ENCODE assay signal across 27 mouse cellular contexts in genomic region chr3:90258521-90258920, GRCm38 (mm10). TPM values are rescaled to one million over a fixed set of nuclear protein-coding genes. Genes with fewer than 3 reads are reported as not detected.
DNase-seq lines count a peak whose midpoint lies in the region; ATAC-seq lines count a peak whose summit lies in the region.
"Had no signal": no experiment of that assay in that cellular context is flagged by ENCODE, and none has a peak within 500 bp of the region (broad histone marks: within the 10 kb centered on the region; RNA-seq: fewer than 3 reads in every experiment).

No protein-coding gene starts in this region.

- WGBS in heart, embryonic 11.5 days (ENCODE audit: insufficient replicate concordance), result 87% methylated on average over 4 of the region's 4 CpGs
- 68% methylated on average over 4 of the region's 4 CpGs for WGBS in liver, embryonic 16.5 days (ENCODE audit: insufficient replicate concordance)

- H3K27me3 ChIP-seq in heart, embryonic 11.5 days (ENCODE audit: control insufficient read depth, insufficient read depth, low read length), result no peaks in the 10 kb centered on the region
- H3K27me3 ChIP-seq in liver, embryonic 16.5 days (ENCODE audit: control insufficient read depth, insufficient read depth, low read depth, low read length), result no peaks in the 10 kb centered on the region
- H3K27me3 ChIP-seq: CH12.LX; hindbrain, embryonic 12.5 days; intestine, embryonic 15.5 days; liver, embryonic 13.5 days had no signal

- ATAC-seq in heart, embryonic 11.5 days (replicated peaks; ENCODE audit: insufficient number of reproducible peaks, low FRiP score, low TSS enrichment), result no peak
- ATAC-seq in liver, embryonic 16.5 days (ENCODE audit: low read depth), result peak; percentile 9; the same call in 1 of the 2 replicates
- ATAC-seq: activated CD4-positive, CD25-positive, alpha-beta regulatory T cell, adult 4 months; forebrain, embryonic 16.5 days; hindbrain, postnatal 0 days; intestine, embryonic 15.5 days; midbrain, embryonic 16.5 days had no signal

- H3K4me2 ChIP-seq in heart, embryonic 11.5 days, result no peak overlapping the region
- no peak overlapping the region for H3K4me2 ChIP-seq in liver, embryonic 16.5 days (ENCODE audit: low read depth, low read length)
- H3K4me2 ChIP-seq: hindbrain, embryonic 12.5 days; intestine, embryonic 15.5 days; liver, embryonic 13.5 days; lung, embryonic 14.5 days had no signal

- H3K9ac ChIP-seq in heart, embryonic 11.5 days (ENCODE audit: low read depth, low read length), result no peak overlapping the region
- no peak overlapping the region for H3K9ac ChIP-seq in liver, embryonic 16.5 days (ENCODE audit: low read depth, low read length)
- H3K9ac ChIP-seq: hindbrain, embryonic 12.5 days; intestine, embryonic 15.5 days; liver, embryonic 13.5 days; lung, embryonic 14.5 days had no signal

- H3K27ac ChIP-seq in heart, embryonic 11.5 days (ENCODE audit: low read depth, low read length), result no peak overlapping the region
- peak overlapping the region; percentile 1; the same call in 1 of the 2 replicates for H3K27ac ChIP-seq in liver, embryonic 16.5 days (ENCODE audit: low read length)
- H3K27ac ChIP-seq: heart, embryonic 10.5 days; hindbrain, embryonic 12.5 days; hindbrain, postnatal 0 days; intestine, embryonic 15.5 days; liver, embryonic 13.5 days had no signal

- no peaks in the 10 kb centered on the region for H3K9me3 ChIP-seq in heart, embryonic 11.5 days (replicated peaks; ENCODE audit: control insufficient read depth, low read length)
- no peaks in the 10 kb centered on the region for H3K9me3 ChIP-seq in liver, embryonic 16.5 days (replicated peaks; ENCODE audit: control insufficient read depth, low read length)
- H3K9me3 ChIP-seq: heart, embryonic 10.5 days; hindbrain, embryonic 12.5 days; intestine, embryonic 15.5 days; liver, embryonic 13.5 days had no signal

- DNase-seq in heart, adult 11 months, result peak; percentile 90
- peak; percentile 77 for DNase-seq in kidney, adult 9 months
- no peak for DNase-seq in kidney, postnatal 4 days
- peak; percentile 51 to 83 for DNase-seq in kidney, postnatal 25 days
- DNase-seq in retina, embryonic 14.5 days (ENCODE audit: low spot score), result no peak
- DNase-seq in spleen, postnatal 10 days (ENCODE audit: low spot score in 2 of 2), result no peak
- DNase-seq: adrenal gland, adult 2 months; adrenal gland, postnatal 36 days; B cell, adult 2 months; cerebellum, adult 2 months; heart, postnatal 36 days; liver, embryonic 13.5 days; lung, embryonic 14.5 days; lung, postnatal 14 days; right cerebral cortex, adult 18-20 months; spleen, adult 18-20 months had no signal

- no peak overlapping the region for H3K4me3 ChIP-seq in heart, embryonic 11.5 days (ENCODE audit: low read depth, low read length)
- H3K4me3 ChIP-seq in liver, embryonic 16.5 days (ENCODE audit: low read depth, low read length), result no peak overlapping the region
- H3K4me3 ChIP-seq: erythroblast, embryonic 14.5 days; heart, embryonic 10.5 days; hindbrain, embryonic 12.5 days; intestine, embryonic 15.5 days; liver, embryonic 13.5 days had no signal

- peaks cover 32% of the 10 kb centered on the region for H3K36me3 ChIP-seq in heart, embryonic 11.5 days (ENCODE audit: control insufficient read depth, insufficient read depth, low read length)
- H3K36me3 ChIP-seq in liver, embryonic 16.5 days (ENCODE audit: control insufficient read depth, insufficient read depth), result peaks cover 5% of the 10 kb centered on the region

- peaks cover 6% of the 10 kb centered on the region for H3K4me1 ChIP-seq in heart, embryonic 11.5 days (ENCODE audit: control insufficient read depth, insufficient read depth, low read length)
- peaks cover 7% of the 10 kb centered on the region for H3K4me1 ChIP-seq in liver, embryonic 16.5 days (ENCODE audit: control insufficient read depth, low read depth, low read length)

RNA-seq across cellular contexts. Expression of gene Crtc2, which starts 4.6 kb away (rescaled TPM):
- 7.5 and 11.6 TPM in 2 replicates for polyA plus RNA-seq in heart, embryonic 11.5 days (2014; fragmentation: Nextera tagmentation; extraction: Ambion mirVana)
- polyA plus RNA-seq in liver, embryonic 16.5 days (2015; fragmentation: Nextera tagmentation; extraction: Ambion mirVana), result 5.2 and 6.9 TPM in 2 replicates

RNA-seq across cellular contexts. Expression of gene Dennd4b, which starts 6.5 kb away (rescaled TPM):
- 4.1 and 4.4 TPM in 2 replicates for polyA plus RNA-seq in heart, embryonic 11.5 days (2014; fragmentation: Nextera tagmentation; extraction: Ambion mirVana)
- 2.3 and 2.8 TPM in 2 replicates for polyA plus RNA-seq in liver, embryonic 16.5 days (2015; fragmentation: Nextera tagmentation; extraction: Ambion mirVana)

RNA-seq across cellular contexts. Expression of gene Slc39a1, which starts 10.5 kb away (rescaled TPM):
- polyA plus RNA-seq in heart, embryonic 11.5 days (2014; fragmentation: Nextera tagmentation; extraction: Ambion mirVana), result 74.0 and 80.8 TPM in 2 replicates
- 30.0 and 33.5 TPM in 2 replicates for polyA plus RNA-seq in liver, embryonic 16.5 days (2015; fragmentation: Nextera tagmentation; extraction: Ambion mirVana)

RNA-seq across cellular contexts. Expression of gene Creb3l4, which starts 15.2 kb away (rescaled TPM):
- polyA plus RNA-seq in heart, embryonic 11.5 days (2014; fragmentation: Nextera tagmentation; extraction: Ambion mirVana), result 2.3 and 2.6 TPM in 2 replicates
- polyA plus RNA-seq in liver, embryonic 16.5 days (2015; fragmentation: Nextera tagmentation; extraction: Ambion mirVana), result 0.35 and 0.41 TPM in 2 replicates
- polyA plus RNA-seq: activated CD4-positive, CD25-positive, alpha-beta regulatory T cell, adult 4 months; erythroblast, embryonic 14.5 days had no signal

RNA-seq across cellular contexts. Expression of gene Jtb, which starts 27.1 kb away (rescaled TPM):
- 90.7 and 95.8 TPM in 2 replicates for polyA plus RNA-seq in heart, embryonic 11.5 days (2014; fragmentation: Nextera tagmentation; extraction: Ambion mirVana)
- 35.7 and 37.7 TPM in 2 replicates for polyA plus RNA-seq in liver, embryonic 16.5 days (2015; fragmentation: Nextera tagmentation; extraction: Ambion mirVana)

Comparison
In these comparisons a context has a peak if more than half of its experiments do, and no peak if none do; other contexts are left out.
1. DNase-seq: peak in heart, adult 11 months (single experiment), kidney, adult 9 months (single experiment) and kidney, postnatal 25 days (2 of 2); none in kidney, postnatal 4 days (0 of 2), retina, embryonic 14.5 days (single experiment) and spleen, postnatal 10 days (0 of 2).